Mouse (Mus musculus) spleen, adult 12 weeks (tissue): Measurements from ENCODE around the gene Atg9b.
"Not testable (repeated sequence)": the region's sequence is repeated elsewhere in the genome, so short reads cannot be mapped to it uniquely, and the experiment has no call there.

ENCODE experiments used
- DNase-seq: peaks from one replicate; pipeline ENCODE4 v3.0.0; 2022; ENCODE audit warnings: low spot score

Atg9b gene

DNA sequence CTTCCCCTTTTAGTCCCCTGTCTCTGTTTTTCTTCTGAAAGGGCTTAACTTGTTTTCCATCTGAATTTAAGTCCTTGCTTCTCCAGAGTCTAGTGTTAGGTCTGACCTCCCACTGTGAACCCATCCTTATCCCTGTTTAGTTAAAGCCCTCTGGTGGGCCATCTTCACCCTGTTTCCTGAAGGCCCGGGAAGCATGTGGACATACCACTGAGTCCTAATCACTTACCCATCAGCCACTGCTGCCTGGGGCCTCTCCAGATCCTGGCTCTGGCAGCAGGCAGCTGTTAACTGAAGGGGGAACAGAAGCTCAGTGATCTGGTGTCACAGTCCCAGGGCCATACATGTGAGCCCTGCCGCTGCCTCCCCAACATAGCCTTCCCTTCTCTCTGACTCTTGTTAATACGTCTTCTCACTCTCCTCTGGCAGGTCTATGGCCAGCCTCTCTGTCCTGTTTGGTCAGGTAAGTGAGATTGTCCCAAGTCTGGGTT is 13.5 kb upstream of the Atg9b start:
- no peak for DNase-seq

DNA sequence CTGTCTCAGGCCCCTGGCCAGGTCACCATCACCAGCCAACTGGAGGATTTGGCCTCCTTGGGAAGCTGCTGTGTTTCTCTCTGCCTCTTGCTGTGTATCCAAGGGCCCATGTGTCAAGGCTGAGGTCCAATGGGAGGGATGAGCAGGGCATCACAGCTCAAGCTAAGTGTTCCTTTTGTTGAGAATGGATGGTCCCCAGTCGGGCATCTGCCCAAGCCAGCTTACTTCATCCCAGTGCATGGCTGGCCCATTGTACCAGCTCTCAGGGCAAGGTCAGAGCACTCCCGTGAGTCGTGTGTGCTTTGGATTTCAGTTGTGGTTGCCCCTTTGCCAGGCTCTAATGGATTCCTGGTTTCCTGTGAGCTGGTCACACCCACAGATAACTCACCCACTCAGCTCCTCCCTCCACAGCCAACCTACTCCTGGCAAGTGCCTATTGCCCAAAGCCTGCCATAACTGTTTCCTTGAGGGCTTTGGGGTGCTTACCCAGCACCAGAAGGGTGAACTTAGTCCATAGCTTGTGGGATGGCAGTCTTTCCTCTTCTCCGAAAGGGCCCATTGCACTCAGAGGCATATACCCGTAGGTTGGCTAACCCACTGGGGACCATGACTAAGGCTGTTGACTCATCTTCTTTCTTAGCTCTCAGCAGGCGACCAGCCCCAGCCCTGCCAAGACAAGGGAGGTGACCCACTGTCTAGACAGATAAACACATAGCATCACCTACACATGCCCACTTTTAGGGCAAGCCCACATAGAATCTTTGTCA is 12.8 kb upstream of the Atg9b start:
- no peak for DNase-seq

DNA sequence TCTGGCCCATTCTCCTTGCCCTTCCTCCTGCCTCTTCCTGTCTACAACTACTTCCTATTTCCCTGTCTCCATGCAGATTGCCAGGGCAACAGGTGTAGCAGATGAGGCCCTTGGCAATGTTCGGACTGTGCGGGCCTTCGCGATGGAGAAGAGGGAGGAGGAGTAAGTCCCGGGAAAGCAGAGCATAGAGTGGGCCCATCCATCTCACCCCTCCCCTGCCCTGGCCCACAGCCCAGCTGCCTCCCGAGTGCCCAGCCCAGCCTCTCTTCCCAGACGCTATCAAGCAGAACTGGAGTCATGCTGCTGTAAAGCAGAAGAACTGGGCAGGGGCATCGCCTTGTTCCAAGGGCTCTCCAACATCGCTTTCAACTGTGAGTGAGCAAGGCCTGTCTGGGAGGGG is 10.0 kb upstream of the Atg9b start:
- no peak for DNase-seq

DNA sequence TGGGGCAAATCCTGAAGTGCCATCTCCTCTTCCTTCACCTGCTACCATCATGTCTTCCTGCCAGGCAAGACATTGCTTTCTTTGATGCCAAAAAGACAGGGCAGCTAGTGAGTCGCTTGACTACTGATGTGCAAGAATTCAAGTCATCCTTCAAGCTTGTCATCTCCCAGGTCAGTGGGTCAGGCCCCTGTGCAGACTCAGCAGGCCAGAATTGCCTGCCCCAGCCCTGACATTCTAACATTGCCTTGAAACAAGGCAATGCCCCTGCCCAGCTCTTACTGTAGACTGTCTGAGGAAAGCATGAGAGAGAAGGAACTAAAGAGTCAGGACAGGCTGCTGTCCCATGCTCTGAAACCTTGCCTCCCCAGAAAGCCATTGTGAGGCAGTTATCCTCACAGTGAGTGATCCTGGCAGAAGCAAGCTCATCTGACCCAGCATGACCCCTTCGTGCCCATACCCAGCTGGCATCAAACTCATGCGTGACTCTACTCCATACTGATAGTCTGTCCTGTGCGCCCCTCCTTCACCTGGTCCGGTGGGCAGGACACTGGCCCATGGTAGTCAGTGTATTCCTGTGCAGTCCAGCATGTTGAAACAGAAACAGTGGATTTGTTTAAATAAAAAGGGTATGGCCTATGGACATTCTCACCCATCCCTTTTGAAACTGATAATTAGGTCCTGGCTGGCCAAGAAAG is 9.1 kb upstream of the Atg9b start:
- DNase-seq = no peak

DNA sequence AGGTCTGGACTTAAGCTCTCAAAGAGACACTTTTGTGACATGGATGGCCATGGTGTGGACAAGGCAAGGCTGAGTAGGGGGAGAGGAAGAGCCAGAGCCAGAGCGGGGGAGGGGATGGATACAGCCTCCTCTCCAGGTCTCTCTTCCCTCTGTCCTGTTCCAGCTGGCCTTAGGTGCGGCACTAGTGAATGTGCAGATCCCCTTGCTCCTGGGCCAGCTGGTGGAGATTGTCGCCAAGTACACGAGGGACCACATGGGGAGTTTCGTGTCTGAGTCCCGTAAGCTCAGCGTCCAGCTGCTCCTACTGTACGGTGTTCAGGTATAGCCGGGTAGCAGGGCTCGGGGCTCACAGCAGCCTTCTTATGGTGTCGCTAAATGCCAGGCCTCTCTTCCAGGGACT is 8.4 kb upstream of the Atg9b start:
- DNase-seq = no peak

DNA sequence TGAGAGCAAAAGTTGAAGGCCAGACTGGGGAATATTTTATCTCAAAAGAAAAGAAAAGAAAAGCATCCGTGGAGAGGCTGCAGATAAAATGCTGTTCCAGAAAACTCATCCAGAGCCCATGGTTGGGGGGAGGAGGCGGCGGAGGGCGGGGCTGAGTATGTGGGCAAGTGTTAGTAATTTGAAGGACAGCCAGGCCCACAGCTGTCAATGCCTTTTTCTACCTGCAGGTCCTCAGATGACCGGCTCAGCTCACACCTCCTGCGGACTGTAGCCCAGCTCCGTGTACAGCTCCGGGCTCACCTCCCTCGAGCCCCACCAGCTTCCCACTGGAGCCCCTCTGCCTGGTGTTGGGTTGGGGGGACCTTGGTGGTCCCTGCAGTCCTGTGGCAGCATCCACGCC is 7.7 kb upstream of the Atg9b start:
- DNase-seq = no peak

DNA sequence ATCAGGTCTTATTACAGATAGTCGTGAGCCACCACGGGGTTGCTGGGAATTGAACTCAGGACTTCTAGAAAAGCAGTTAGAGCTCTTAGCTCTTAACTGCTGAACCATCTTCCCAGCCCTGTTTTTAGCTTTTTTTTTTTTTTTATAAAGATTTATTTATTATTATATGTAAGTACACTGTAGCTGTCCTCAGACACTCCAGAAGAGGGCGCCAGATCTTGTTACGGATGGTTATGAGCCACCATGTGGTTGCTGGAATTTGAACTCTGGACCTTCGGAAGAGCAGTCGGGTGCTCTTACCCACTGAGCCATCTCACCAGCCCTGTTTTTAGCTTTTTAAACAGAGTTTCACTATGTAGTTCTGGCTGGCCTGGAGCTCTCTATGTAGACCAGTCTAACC is 4.3 kb upstream of the Atg9b start:
- DNase-seq = not testable (repeated sequence)

DNA sequence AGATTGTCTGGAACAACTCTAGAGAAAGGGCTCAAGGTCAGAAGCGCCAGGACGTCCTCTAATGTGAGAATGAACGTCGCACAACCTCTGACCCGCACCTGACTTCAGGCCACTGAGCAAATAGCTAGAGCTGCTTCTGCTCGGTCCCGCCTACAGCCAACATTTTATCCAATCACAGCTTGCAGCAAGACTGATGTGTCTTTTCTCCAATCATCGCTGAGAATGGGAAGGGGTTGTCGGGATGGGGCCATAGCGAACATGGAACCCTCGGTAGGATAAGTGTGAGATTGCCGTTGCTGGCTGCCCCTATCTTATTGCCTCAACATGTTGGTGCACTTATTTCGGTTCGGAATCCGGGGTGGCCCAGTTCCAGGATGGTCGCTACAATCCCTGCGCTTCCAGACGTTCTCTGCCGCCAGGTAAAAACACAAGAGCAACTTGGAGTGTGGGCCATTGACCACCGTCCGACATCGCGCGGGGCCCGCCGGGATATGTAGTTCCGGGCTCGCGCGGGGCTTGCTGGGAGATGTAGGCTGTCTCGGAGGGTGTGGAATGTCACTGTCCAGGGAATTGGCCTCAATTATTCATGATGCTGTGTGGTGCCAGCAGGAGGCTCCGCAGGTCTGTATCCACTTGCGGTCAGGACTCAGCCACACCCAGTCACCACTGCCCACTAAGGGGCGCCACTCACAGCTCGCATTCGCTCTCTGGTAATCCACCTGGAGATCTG is 2.4 kb upstream of the Atg9b start:
- DNase-seq = peak; percentile 90

DNA sequence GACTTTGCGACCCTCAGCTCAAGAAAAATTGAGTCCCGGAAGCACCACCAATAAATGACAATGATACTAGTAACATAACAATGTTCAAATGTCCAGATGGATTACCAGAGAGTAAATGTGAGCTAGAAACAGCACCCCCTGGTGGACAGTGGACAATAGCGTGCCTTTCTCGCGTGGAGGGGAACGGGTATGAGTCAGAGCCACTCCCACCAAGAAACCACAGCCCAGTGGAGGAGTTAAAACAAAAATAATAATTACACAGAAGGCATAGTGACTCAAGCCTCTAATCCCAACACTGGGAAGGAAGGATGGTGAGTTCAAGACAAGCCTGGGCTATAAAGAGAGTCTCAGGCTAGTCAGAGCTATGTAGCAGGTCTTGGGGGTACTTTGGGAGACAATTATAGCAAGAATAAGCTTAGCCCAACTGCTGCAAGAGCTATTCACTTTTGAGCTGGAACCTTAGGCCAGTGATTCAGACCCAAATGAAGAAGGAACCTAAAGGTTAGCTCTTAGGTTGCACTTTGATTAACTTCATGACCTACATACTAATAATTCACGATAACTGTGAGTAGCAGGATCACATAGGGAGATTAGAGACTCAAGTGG is 1.6 kb upstream of the Atg9b start, which contains the start of gene Abcb8:
Abcb8 (plus strand) TSS at position 272 of the 606 bp plus-strand sequence.
- DNase-seq = peak; percentile 76

DNA sequence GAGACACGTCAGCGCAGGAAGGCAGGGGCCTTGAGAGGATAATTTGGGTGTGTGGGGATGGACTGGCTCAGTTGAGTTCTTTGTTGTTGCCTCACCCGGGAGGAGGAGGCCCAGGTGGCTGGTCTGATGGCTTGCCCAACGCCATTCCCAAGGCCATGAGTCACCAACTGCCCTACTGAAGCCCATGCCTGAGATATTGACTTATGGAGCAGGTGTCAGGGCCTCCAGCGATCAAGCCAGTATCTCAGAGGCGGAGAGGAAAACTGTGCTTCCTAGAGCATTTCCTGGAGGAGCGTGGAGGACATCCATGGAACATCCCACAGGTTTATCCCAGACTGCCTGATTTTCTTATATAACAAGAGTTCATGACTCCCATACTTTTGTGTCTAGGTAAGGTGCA is 781 bp upstream of the Atg9b start:
- no peak for DNase-seq

DNA sequence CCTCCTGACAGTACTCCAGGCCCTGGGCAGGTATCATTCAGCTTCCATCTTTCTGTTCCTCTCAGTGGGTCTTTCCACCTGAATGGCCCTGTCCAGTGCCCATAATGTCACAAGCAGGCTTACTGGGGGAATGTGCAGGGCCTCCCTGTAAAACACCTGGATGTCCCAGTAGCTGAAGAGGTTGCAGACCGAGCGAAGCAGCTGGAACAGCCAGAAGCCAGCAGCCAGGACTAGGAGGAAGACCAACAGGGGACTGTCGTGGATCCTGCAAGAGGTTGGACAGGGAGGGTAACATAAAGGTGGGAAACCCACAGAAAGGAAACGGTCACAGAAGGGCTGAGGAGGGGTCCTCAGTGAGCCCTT is 2.3 kb downstream of the Atg9b start:
- no peak for DNase-seq

DNA sequence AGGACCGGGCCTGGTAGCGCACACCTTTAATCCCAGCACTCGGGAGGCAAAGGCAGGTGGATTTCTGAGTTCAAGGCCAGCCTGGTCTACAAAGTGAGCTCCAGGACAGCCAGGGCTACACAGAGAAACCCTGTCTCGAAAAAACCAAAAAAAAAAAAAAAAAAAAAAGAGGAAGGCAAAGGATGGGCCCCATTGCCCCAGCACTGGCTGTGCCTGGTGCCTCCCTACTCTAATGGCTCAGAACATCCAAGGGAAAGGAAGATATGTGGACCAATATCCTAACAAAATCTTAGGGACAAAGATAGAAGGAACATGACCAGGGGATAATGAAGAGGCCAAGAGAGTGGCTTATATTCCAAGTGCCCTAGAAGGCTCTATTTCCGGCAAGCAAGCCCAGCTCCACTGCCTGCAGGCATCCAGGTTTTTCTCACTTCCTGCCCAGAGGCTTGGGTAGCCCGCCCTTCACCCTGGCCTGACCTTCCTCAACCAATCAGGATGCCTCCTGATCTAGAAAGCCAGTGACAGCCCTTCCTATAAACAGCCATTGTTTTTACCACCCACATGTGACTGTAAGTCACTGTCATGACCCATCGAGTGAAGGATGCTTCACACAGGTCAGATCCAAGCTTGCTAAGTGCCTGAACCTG is 2.8 kb downstream of the Atg9b start:
- no peak for DNase-seq

DNA sequence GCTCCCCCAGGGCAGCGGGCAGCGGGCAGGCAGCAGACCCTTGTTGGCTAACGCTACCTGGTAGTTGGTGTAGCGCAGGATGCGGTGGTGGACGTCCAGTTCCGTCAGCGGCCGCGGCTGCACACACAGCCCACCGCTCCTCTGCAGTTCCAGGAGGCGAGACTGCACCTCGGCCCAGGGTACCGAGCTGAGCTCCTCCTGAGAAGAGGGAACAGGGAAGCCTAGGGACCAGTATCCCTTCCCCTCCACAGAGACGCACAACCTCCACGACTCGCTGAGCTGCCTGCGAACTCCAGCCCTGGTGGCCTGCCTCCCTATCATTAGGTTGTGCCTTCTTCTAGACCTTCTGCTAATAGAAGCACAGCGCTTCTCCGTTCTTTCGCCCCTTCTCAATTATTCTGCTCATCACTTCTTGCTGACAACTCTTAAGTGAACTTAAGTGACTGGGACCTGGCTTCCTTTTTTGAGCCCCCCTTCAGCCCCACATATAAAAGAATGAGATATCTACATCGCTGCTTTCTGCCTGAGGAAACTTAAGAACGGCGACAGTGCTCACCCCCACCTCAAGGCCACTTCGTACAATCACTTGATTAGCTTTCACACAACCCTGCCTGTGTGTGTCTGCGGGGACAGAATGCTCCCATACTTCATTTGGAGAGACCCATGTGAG is 3.6 kb downstream of the Atg9b start:
- no peak for DNase-seq

DNA sequence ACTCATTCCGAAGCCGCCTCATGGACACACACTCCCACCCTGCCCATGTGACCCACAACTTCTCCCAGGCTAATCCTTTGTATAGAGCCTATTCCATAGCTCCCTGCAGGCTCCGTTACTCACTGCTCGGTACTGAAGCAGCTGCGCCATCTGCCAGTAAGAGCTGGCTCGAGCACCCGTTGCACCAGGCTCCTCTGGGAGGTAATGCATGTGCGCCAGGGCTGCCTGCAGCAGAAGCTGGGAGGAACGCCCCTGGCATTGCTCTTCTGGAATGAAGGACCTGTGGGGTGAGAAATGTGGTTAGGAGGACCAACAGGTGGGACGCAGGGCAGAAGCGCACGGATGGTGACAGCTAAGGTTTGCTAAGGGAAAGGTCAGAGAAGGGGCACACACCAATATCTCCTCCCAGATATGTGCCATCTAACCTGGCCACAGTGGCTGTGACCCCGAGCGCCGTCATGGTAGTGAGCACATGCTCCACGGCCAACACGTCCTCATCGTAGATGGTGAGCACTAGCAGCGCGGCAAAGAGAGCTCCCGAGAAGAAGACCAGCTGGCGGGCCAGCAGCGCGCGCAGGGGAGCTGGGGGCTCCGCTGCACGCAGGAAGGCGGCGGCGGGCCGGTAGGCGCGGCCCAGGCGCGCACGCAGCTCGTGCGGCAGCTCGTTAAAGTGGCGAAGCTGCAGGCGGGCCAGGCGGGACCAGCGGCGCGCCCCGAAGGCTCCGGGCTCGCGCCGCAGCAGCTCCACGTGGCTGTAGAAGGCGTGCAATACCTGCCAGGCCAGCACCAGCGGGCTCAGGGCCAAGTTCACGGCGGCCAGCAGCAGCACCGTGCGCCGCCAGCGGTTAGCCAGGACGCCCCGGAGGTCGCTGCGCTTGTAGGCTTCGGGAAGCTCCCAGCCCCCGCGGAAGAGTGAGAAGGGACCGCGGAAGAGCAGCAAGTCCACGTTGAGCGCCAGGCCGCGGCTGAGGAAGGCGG is 4.4 kb downstream of the Atg9b start:
- no peak for DNase-seq

DNA sequence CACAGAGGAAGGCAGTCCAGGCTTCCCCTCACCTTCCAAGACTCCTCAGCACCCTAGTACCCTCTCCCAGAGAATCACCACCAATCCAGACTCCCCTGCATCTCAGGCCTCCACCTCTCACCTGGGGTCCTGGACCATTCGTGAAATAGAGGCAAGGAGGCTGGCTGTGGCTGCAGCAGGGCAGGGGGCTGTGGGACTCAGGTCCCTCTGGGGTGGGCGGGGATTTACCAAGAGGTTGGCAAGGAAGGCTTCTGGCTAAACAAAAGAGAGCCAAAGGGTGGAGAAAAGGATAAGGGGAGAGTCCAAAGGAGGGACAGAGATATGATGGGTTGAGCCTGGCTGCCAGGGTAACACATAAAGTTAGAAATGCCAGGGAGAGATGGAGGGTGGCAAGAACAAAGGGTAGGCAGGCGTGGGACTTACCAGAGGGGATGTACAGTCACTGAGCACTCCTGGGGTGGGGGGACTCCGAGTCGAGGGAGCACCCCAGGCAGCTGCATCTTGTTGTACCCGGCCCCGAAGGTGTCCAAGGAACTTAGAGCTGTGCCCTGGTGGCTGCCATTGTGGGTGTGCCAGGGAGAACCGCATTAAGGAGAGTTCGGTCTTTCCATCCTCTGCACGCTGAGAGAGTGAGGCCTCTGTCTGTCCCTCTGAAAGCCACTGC is 5.9 kb downstream of the Atg9b start:
- no peak for DNase-seq

DNA sequence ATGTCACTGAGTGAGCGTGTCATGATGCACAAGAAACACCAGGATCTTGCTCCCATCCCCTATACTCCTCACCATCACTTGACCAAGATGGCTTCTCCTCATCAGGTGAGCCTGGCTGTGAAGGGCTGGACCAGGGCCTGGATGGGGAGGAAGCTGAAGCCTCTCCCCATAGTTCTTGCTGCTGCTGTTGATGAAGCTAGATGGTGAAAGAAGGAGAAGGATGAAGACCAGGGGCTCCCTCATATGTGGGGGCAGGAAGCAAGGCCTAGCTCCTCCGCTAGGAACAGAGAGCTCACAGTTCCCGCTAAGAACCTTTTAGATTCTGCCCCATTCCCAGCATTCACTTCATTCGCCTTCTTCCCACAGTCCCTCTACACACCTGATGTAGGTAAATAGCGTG is 6.6 kb downstream of the Atg9b start:
- no peak for DNase-seq

DNA sequence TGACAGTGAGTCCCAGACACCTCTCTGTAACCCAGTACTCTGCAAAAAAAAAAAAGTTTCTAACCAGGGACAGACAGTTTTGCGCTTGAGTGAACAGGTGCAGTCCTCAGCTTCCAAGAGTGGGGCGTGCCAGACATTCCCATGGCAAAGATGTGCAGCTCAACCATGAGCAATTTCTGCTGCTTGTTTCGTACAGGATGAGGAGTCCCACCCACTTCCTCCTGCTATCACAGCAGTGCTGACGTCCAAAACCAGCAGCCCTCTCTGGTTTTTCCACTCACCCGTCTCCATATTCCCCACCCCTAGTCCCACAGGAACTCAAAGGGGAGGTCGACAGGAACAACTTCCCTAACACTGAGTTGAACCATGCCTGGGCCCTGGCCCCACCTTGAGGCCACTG is 7.5 kb downstream of the Atg9b start:
- DNase-seq = peak; percentile 14

DNA sequence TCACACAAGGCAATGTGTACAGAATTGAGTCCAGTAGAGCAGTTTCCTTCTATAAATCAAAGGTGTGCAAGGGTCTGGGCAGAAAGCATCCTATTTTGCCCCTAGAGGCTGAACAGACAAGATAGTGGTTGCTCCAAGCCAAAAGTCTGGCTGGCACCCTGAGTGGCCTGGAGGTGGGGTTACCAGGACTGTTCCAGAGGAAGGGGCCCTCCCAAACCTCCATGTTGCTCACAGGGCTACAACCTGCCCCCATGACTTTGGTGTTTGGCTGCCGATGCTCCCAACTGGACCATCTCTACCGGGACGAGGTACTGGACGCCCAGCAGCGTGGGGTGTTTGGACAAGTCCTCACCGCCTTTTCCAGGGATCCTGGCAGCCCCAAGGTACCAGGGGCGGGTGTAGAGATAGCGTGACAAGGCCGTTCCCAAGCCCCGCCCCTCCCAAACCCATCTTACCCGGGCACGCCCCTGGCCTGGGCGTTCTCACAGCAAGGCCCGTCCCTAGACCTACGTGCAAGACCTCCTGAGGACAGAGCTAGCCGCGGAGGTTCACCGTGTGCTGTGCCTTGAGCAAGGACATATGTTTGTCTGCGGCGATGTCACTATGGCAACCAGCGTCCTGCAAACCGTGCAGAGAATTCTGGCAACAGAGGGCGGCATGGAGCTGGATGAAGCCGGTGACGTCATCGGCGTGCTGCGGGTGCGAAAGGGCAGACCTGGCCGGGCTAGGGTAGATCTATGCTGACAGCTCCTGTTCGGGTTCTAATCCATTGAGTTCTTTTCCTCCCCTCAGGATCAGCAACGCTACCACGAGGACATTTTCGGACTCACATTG is 8.7 kb downstream of the Atg9b start:
- peak; percentile 78 for DNase-seq

DNA sequence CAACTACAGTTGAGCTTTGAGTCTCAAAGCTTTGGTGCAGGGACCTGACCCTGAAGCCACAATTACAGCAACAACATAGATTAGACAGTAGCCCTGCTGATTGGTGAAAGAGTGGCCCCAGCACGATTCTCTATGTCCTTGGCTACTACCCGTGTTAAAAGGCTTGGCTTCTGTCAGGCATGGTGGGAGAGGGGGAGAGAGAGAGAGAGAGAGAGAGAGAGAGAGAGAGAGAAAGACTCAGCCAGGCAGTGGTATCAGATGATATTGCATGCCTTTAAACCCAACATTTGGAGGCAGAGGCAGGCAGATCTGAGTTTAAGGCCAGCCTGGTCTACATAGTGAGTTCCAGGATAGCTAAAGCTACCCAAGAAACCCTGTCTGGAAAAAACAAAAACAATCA is 10.0 kb downstream of the Atg9b start:
- DNase-seq = no peak
